Mouse (Mus musculus): ENCODE data around the gene Arhgap9. TPM values are rescaled to one million over a fixed set of nuclear protein-coding genes. Genes with fewer than 3 reads are reported as not detected.

The Arhgap9 gene
- polyA plus RNA-seq, 1 experiment from 2014 or later = 3.1 TPM

DNA sequence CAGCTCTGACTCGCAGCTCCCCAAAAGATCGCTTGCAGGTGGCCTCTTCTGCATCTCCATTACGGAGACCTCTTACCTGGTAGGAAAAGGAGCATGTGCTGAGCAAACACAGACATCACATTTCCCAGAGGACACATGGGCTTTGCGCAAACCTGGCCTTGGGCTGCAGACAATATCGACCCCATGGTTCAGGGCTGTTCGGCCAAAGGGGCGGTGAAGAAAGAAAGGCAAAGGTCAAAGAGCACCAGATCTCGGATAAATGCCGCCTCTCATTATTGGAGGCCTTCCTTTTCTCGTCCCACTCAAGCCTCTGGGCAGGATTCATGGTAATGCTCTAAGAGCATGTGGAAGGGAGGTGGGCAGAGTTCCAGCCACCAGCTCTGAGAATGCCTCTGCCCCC lies 33.6 kb downstream of the Arhgap9 start:
- H3K27ac ChIP-seq (ENCODE audit: low read depth, low read length) = no peak overlapping the region

DNA sequence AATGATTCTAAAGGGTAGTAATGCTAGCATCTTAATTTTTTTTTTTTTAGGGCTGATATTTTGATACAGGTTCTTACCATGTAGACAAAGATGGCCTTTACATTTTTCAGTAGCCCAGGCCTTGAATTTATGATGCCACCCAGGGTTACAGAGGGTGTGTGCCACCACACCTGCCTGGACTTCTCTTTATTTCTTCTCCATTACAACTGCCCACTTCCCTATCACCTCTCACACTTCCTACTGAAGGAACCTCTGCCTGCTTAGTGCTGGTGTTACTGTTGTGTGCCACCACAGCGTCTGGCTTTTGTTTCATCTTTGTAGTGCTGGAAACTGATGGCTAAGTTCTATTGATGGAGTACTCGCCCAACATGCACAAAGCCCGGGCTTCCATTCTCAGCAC lies 39.0 kb downstream of the Arhgap9 start:
- Histone ChIP-seq H3K4me3 (ENCODE audit: low read length) (no peak overlapping the region), H3K4me2 (replicated peaks; ENCODE audit: low read depth, low read length) (no peak overlapping the region), H3K27me3 (ENCODE audit: control insufficient read depth, insufficient read depth, low read length) (no peaks in the 10 kb centered on the region), H3K9ac (ENCODE audit: low read depth, low read length) (no peak overlapping the region), H3K27ac (ENCODE audit: low read depth, low read length) (no peak overlapping the region), H3K36me3 (ENCODE audit: control insufficient read depth, insufficient read depth, low read length) (no peaks in the 10 kb centered on the region), H3K9me3 (ENCODE audit: control insufficient read depth, low read length) (no peaks in the 10 kb centered on the region), H3K4me1 (ENCODE audit: control insufficient read depth, insufficient read depth, low read length) (no peaks in the 10 kb centered on the region)
- ATAC-seq (ENCODE audit: low FRiP score, low TSS enrichment) = no peak
- 76% methylated on average over 3 of the region's 3 CpGs for WGBS

More for the DNA sequence above, 33.6 kb downstream of the Arhgap9 start:
- 71% methylated on average over 10 of the region's 10 CpGs for WGBS
- Histone ChIP-seq H3K4me3 (ENCODE audit: low read length) (no peak overlapping the region), H3K36me3 (ENCODE audit: control insufficient read depth, insufficient read depth, low read length) (no peaks in the 10 kb centered on the region), H3K9me3 (ENCODE audit: control insufficient read depth, low read length) (no peaks in the 10 kb centered on the region), H3K27me3 (ENCODE audit: control insufficient read depth, insufficient read depth, low read length) (no peaks in the 10 kb centered on the region), H3K4me1 (ENCODE audit: control insufficient read depth, insufficient read depth, low read length) (0 out of 2 replicates have a peak, but pooled peaks cover 3% of the 10 kb centered on the region), H3K9ac (ENCODE audit: low read depth, low read length) (no peak overlapping the region), H3K4me2 (replicated peaks; ENCODE audit: low read depth, low read length) (no peak overlapping the region)
- no peak for ATAC-seq (ENCODE audit: low FRiP score, low TSS enrichment)

DNA sequence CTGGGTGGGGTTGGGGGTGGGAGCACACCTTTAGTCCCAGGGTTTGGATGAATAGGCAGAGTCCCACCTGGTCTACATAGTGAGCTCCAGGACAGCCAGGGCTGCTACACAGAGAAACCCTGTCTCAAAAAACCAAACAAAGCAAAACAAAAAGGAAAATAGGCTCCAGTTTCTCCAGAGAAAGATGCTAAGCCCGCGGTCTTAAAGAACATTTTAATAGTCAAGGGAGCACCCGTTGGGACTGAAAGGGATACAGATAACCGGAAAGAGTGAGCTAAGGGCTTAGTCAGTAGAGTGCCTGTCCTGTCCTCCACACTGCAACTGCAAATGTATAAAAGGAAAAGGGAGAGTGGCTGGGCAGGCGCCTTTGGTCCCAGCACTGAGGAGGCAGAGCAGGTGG lies 45.4 kb downstream of the Arhgap9 start:
- no peak for ATAC-seq (ENCODE audit: low FRiP score, low TSS enrichment)
- H3K9ac ChIP-seq (ENCODE audit: low read depth, low read length) = no peak overlapping the region
- no peak overlapping the region for H3K4me3 ChIP-seq (ENCODE audit: low read length)
- peaks cover 8% of the 10 kb centered on the region for H3K4me1 ChIP-seq (ENCODE audit: control insufficient read depth, insufficient read depth, low read length)
- H3K4me2 ChIP-seq (replicated peaks; ENCODE audit: low read depth, low read length) = no peak overlapping the region
- H3K27ac ChIP-seq (ENCODE audit: low read depth, low read length) = no peak overlapping the region
- WGBS = 81% methylated on average over 5 of the region's 5 CpGs
- no peaks in the 10 kb centered on the region for H3K27me3 ChIP-seq (ENCODE audit: control insufficient read depth, insufficient read depth, low read length)
- H3K36me3 ChIP-seq (ENCODE audit: control insufficient read depth, insufficient read depth, low read length) = no peaks in the 10 kb centered on the region
- no peaks in the 10 kb centered on the region for H3K9me3 ChIP-seq (ENCODE audit: control insufficient read depth, low read length)

DNA sequence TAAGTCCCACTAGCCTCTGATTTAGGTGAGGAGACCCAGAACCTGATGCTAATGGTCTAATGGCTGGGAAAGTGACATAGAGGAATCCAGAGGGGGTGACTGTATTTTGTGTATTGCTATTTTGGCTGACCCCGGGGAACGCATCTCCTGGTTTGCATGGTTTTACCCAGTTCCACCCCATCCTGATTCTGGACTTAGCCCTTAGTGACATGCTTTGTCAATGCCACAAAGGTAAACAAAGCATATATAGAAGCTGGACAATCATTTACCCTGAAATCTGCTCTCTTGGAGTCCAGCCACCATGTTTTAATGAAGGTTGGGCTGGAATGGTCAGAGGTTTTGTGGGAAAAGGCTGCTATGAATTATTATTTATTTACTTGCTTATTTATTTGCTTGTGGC lies 46.5 kb downstream of the Arhgap9 start:
- no peak overlapping the region for H3K4me2 ChIP-seq (replicated peaks; ENCODE audit: low read depth, low read length)
- peaks cover 8% of the 10 kb centered on the region for H3K4me1 ChIP-seq (ENCODE audit: control insufficient read depth, insufficient read depth, low read length)
- 81% methylated on average over 2 of the region's 2 CpGs for WGBS
- no peaks in the 10 kb centered on the region for H3K36me3 ChIP-seq (ENCODE audit: control insufficient read depth, insufficient read depth, low read length)
- H3K9ac ChIP-seq (ENCODE audit: low read depth, low read length) = no peak overlapping the region
- H3K27me3 ChIP-seq (ENCODE audit: control insufficient read depth, insufficient read depth, low read length) = no peaks in the 10 kb centered on the region
- H3K4me3 ChIP-seq (ENCODE audit: low read length) = no peak overlapping the region
- no peak for ATAC-seq (ENCODE audit: low FRiP score, low TSS enrichment)
- no peak overlapping the region for H3K27ac ChIP-seq (ENCODE audit: low read depth, low read length)
- no peaks in the 10 kb centered on the region for H3K9me3 ChIP-seq (ENCODE audit: control insufficient read depth, low read length)

DNA sequence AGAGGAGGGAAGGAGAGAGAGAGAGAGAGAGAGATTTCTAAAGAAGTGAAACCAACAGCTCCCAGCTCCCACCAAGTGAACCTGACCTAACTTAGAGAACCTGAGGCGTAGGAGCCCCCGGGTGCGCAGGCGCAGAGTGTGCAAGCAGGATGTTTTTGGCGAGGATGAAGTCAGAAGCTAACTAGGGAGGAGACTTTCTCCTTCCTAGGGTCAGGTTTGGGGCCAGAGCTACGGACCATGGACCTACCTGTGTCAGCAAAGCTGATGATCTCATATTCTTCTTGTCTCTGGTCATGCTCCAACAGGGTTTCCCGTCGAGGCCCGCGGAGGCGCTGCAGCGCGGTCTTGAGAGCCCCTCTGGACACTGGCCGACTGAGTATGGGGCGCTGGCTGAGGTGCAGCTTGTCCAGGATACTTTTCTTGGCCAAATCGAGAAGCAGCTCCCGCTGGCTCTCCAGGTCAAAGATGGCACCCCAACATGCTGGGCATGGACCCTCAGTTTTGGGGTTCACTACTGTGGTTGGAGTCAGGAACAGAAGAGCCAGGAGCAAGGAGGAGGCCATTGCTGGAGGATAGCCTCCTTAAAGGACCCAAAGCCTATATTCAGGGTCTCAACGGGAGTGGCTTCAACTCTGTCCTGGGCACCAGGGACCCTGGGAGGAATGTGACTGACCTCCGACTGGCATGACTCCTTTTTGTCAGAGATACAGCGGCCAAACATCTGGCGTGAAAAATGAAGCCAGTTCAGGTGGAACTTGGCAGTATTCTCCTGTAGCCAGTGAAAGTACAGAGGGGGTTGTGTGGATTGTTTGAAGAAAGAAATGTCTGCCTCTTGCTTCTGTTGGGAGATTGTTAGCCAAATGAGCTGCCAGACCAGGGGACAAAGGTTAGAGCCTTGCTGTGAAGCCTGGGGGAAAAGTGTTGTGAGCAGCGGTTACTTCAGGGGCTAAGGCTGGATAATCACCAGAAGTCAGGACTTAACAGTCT lies 48.4 kb downstream of the Arhgap9 start, which contains the start of gene Inhbc:
TSS of gene Inhbc (minus strand) at position 598 of the 987 bp plus-strand sequence.
- no peak for ATAC-seq (ENCODE audit: low FRiP score, low TSS enrichment)
- Histone ChIP-seq H3K4me1 (ENCODE audit: control insufficient read depth, insufficient read depth, low read length) (peaks cover 8% of the 10 kb centered on the region), H3K27ac (ENCODE audit: low read depth, low read length) (no peak within 1 kb of the TSS)

DNA sequence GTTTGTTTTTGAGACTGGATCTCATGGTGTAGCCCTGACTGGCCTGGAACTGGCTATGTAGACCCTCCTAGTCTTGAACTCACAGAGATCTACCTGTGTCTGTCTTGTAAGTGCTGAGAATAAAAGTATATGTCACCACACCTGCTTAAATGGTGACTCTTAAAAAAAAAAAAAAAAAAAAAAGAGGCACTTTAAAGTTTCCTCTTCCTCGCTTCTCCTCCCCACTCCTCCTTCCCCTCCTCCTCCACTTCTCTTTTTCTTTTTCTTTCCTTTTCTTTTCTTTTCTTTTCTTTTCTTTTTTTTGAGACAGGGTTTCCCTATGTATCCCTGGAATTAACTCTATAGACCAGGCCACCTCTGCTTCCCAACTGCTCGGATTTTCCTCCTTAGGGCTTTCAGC lies 49.3 kb downstream of the Arhgap9 start:
- Histone ChIP-seq H3K36me3 (ENCODE audit: control insufficient read depth, insufficient read depth, low read length) (no peaks in the 10 kb centered on the region), H3K9me3 (ENCODE audit: control insufficient read depth, low read length) (no peaks in the 10 kb centered on the region), H3K4me1 (ENCODE audit: control insufficient read depth, insufficient read depth, low read length) (peaks cover 8% of the 10 kb centered on the region), H3K27me3 (ENCODE audit: control insufficient read depth, insufficient read depth, low read length) (no peaks in the 10 kb centered on the region), H3K9ac (ENCODE audit: low read depth, low read length) (no peak overlapping the region), H3K27ac (ENCODE audit: low read depth, low read length) (no peak overlapping the region), H3K4me2 (replicated peaks; ENCODE audit: low read depth, low read length) (no peak overlapping the region), H3K4me3 (ENCODE audit: low read length) (no peak overlapping the region)
- 68% methylated on average over 2 of the region's 2 CpGs for WGBS
- no peak for ATAC-seq (ENCODE audit: low FRiP score, low TSS enrichment)

More for the DNA sequence above, 48.4 kb downstream of the Arhgap9 start, which contains the start of gene Inhbc:
- Histone ChIP-seq H3K9ac (ENCODE audit: low read depth, low read length) (no peak within 1 kb of the TSS), H3K27me3 (ENCODE audit: control insufficient read depth, insufficient read depth, low read length) (no peaks in the 10 kb centered on the region), H3K36me3 (ENCODE audit: control insufficient read depth, insufficient read depth, low read length) (no peaks in the 10 kb centered on the region), H3K4me2 (replicated peaks; ENCODE audit: low read depth, low read length) (no peak within 1 kb of the TSS), H3K9me3 (ENCODE audit: control insufficient read depth, low read length) (no peaks in the 10 kb centered on the region), H3K4me3 (ENCODE audit: low read length) (no peak within 1 kb of the TSS)
- WGBS = 83% methylated on average over 22 of the region's 22 CpGs

DNA sequence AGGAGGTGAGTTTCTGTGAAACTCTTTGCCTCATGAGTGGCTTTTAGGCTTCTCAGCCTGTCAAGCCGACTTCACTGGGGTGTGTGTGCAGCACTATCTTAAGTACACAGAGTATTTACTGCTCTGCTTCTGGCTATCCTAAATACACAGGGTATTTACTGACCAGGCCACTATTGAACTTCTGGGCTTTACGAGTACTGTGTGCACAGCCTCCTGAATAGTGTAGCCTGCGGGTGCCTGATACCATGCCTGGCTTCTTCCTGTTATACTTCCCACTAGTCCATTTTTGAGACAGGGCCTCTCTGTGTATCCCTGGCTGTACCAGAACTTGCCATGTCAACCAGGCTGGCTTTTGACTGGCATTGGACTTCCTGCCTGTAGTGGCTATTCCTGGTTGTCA lies 55.9 kb downstream of the Arhgap9 start:
- peaks cover 7% of the 10 kb centered on the region; the same call in 1 of the 2 replicates for H3K4me1 ChIP-seq (ENCODE audit: control insufficient read depth, insufficient read depth, low read length)
- no peaks in the 10 kb centered on the region for H3K9me3 ChIP-seq (ENCODE audit: control insufficient read depth, low read length)
- no peak overlapping the region for H3K4me3 ChIP-seq (ENCODE audit: low read length)
- no peaks in the 10 kb centered on the region for H3K27me3 ChIP-seq (ENCODE audit: control insufficient read depth, insufficient read depth, low read length)
- no peak overlapping the region for H3K4me2 ChIP-seq (replicated peaks; ENCODE audit: low read depth, low read length)
- no peaks in the 10 kb centered on the region for H3K36me3 ChIP-seq (ENCODE audit: control insufficient read depth, insufficient read depth, low read length)
- no peak for ATAC-seq (ENCODE audit: low FRiP score, low TSS enrichment)
- H3K9ac ChIP-seq (ENCODE audit: low read depth, low read length) = no peak overlapping the region
- WGBS = 72% methylated on average over 3 of the region's 3 CpGs
- H3K27ac ChIP-seq (ENCODE audit: low read depth, low read length) = no peak overlapping the region

Data from kidney, embryonic 14.5 days (tissue).